Mouse (Mus musculus) liver, embryonic 12.5 days (tissue): ENCODE measurements around the gene Tpte. TPM values are rescaled to one million over a fixed set of nuclear protein-coding genes. Genes with fewer than 3 reads are reported as not detected.
A peak's percentile ranks its signal among the peaks of the same experiment; 100 is the strongest.

Experiments
- ATAC-seq: fragments of 200-750 bp; cut with Nextera tagmentation; 2 replicates; pipeline ENCODE4 v1.8.0; 2017; ENCODE audit warnings: moderate number of reproducible peaks, mild to moderate bottlenecking, moderate library complexity
- H3K27ac ChIP-seq: fragments of 300-500 bp; sonication (generic); 2 replicates; pipeline ENCODE4 v1.5.1; 2016; ENCODE audit warnings: mild to moderate bottlenecking
- H3K27me3 ChIP-seq: fragments of 300-500 bp; sonication (generic); replicated peaks from 2 replicates; pipeline ENCODE4 v1.6.1; 2016; ENCODE audit warnings: mild to moderate bottlenecking, moderate library complexity
- H3K36me3 ChIP-seq: fragments of 300-500 bp; sonication (generic); 2 replicates; pipeline ENCODE4 v1.6.1; 2016; ENCODE audit warnings: mild to moderate bottlenecking, moderate library complexity
- H3K4me1 ChIP-seq: fragments of 300-500 bp; sonication (generic); 2 replicates; pipeline ENCODE4 v1.6.1; 2016
- H3K4me2 ChIP-seq: fragments of 300-500 bp; sonication (generic); 2 replicates; pipeline ENCODE4 v1.6.1; 2016; ENCODE audit warnings: mild to moderate bottlenecking, moderate library complexity
- H3K4me3 ChIP-seq: fragments of 300-500 bp; sonication (generic); 2 replicates; pipeline ENCODE4 v1.5.1; 2016; ENCODE audit warnings: mild to moderate bottlenecking, moderate library complexity
- H3K9ac ChIP-seq: fragments of 300-500 bp; sonication (generic); 2 replicates; pipeline ENCODE4 v1.6.1; 2016; ENCODE audit warnings: mild to moderate bottlenecking, moderate library complexity
- H3K9me3 ChIP-seq: fragments of 300-500 bp; sonication (generic); replicated peaks from 2 replicates; pipeline ENCODE4 v1.6.1; 2016; ENCODE audit warnings: mild to moderate bottlenecking, moderate library complexity
- WGBS: fragments of 180-500 bp; shearing (Covaris S2); methylation state at CpG from one replicate; pipeline ENCODE4 v1.1.7; 2016; ENCODE audit not compliant: insufficient replicate concordance; 5-methylcytosine and 5-hydroxymethylcytosine counted together
- polyA plus RNA-seq: library from polyadenylated mRNA; unstranded; fragments of >200 nt; fragmentation: Nextera tagmentation; extraction: Ambion mirVana; gene quantifications from 2 replicates; pipeline ENCODE4 v1.2.1, GENCODE M21; 2016

Tpte gene
- polyA plus RNA-seq, 1 experiment from 2014 or later, result not detected

DNA sequence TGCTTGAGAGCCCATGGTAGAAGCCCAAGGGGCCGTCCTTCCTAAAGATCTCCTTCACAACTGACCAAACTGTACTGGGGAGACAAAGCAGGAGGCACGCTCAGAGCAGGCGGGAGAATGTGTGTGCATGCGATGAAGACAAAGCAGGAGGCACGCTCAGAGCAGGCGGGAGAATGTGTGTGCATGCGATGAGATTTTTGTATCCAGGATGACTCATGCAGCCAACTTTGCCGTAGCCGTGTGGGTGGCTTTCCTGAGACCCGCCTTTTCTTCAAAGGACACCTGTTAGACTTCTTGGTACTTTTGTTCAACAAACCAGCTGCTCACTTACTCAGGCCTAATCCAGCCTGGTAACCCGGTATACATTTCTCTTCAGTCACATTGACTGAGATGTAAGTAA is 97.7 kb downstream of the Tpte start:
- WGBS, result 90% methylated on average over 11 of the region's 11 CpGs
- H3K4me3 ChIP-seq, result no peak overlapping the region
- no peaks in the 10 kb centered on the region for H3K9me3 ChIP-seq
- ATAC-seq, result no peak
- no peaks in the 10 kb centered on the region for H3K27me3 ChIP-seq
- no peak overlapping the region for H3K9ac ChIP-seq
- no peak overlapping the region for H3K4me2 ChIP-seq
- H3K4me1 ChIP-seq, result no peaks in the 10 kb centered on the region
- H3K36me3 ChIP-seq, result peaks cover 85% of the 10 kb centered on the region
- no peak overlapping the region for H3K27ac ChIP-seq

DNA sequence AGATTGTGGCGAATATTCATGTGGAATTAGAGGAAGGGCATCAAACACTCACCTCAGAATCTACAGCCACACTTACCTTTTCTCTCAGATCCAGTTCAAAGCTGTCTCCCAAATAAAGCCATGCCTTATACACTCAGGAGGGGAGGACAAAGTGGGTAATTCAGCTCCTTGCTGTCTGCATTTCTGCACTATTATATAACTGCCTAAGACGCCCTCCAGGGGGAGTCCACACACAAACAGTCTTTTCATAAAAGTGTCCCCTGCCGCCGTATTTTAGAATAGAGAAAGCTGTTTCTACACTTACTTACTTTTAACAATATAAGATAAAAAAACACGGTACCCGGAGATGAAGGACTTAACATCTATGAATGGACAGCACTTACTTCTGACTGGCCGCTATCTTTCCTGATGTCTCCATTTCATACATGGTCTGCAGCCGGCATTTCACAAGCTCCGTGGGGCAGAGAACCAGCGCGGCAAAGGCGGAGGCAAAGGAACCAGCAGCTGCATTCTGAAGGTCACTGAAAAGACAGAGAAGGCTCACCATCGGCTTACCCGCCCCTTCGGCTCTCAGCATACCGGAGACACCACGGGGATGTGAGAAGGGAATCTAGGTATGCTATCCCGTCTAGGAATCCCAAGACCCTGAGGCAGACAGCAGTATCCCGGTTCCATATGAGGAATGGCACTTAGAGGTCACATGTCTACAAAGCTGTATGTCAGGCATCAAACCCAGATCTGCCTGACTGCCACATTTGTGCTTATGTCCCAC is 99.8 kb downstream of the Tpte start:
- Histone ChIP-seq H3K36me3 (peaks cover 84% of the 10 kb centered on the region), H3K27ac (no peak overlapping the region), H3K9ac (no peak overlapping the region), H3K27me3 (no peaks in the 10 kb centered on the region), H3K9me3 (no peaks in the 10 kb centered on the region), H3K4me2 (no peak overlapping the region), H3K4me1 (no peaks in the 10 kb centered on the region), H3K4me3 (no peak overlapping the region)
- ATAC-seq, result no peak
- whole genome bisulfite sequencing, result 83% methylated on average over 19 of the region's 19 CpGs

DNA sequence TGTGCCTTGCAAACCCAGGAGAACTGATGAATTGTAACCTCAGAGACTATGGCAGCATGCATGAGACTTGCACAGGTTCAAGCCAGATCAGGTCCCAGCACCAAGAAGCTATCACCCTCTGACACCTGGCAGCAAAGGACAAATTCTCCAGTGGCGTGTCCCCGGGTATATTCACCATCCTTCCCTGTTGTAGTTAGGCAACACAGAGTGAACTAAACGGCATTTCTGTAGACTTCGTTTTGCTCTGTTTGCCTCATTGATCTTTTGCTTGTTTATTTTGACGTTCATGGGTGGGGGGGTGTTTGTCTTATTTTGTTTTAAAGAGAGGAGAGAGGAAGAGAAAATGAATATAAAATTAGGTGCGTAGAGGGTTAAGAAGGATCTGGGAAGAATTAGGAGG is 101.9 kb downstream of the Tpte start:
- H3K36me3 ChIP-seq, result peaks cover 91% of the 10 kb centered on the region
- H3K4me1 ChIP-seq, result no peaks in the 10 kb centered on the region
- H3K4me2 ChIP-seq, result no peak overlapping the region
- 78% methylated on average over 6 of the region's 6 CpGs for WGBS
- ATAC-seq, result no peak
- no peaks in the 10 kb centered on the region for H3K9me3 ChIP-seq
- no peak overlapping the region for H3K9ac ChIP-seq
- H3K27ac ChIP-seq, result no peak overlapping the region
- H3K4me3 ChIP-seq, result no peak overlapping the region
- H3K27me3 ChIP-seq, result no peaks in the 10 kb centered on the region

DNA sequence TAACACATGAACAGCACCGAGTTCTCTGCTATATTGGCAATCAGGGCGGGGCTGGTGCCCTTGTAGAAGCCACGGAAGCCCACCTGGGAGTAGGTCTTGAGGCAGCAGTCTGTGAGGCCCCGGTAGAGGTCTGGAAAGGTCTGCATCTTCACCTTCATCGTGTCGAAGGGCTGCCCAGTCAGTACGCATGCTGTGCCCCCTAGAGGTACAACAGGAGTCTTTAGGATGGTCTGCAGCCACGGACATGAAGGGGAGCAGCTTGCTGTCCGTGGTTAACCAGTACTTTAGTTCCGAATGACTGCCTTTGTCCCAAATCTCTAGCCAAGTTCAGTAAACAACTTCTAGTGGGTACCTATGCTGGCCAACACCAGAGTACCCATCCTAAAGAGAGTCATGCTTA is 106.6 kb downstream of the Tpte start:
- Histone ChIP-seq H3K4me1 (peaks cover 15% of the 10 kb centered on the region), H3K27me3 (no peaks in the 10 kb centered on the region), H3K27ac (no peak overlapping the region), H3K4me3 (no peak overlapping the region), H3K9me3 (no peaks in the 10 kb centered on the region), H3K9ac (no peak overlapping the region), H3K36me3 (peaks cover 65% of the 10 kb centered on the region), H3K4me2 (no peak overlapping the region)
- no peak for ATAC-seq
- 73% methylated on average over 10 of the region's 10 CpGs for WGBS

DNA sequence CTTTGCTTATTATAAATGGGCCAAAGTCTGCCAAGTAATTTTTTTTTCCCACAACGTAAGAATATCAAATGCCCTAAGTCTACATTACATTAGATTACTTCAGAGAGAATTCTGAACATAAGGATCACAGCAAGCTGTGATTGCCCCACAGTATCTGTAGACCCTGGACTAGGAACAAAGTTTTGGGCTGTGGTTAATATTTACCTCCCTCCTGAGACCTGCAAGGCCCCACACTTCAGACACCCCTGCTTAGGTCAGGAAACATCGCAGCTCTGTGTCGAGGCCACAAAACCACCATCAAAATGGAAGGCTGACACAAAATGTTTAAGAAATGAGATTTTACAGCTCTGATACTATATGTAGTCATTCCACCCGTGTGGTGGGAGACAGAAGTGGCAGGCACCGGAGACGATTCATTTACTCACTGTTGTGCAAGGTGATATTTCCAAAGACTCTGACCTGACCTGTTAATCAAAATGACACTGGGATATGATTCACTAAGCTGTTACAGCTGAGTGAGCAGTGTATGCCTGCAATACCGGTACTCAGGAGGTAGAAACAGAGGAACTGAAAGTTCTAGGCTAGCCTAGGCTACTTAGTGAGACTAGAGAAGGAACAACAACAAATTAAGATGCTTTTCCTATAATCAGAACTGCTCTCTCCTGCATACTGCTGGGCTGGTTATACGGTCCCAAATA is 107.7 kb downstream of the Tpte start:
- Histone ChIP-seq H3K27me3 (no peaks in the 10 kb centered on the region), H3K4me2 (no peak overlapping the region), H3K27ac (no peak overlapping the region), H3K4me1 (peaks cover 17% of the 10 kb centered on the region), H3K9me3 (no peaks in the 10 kb centered on the region), H3K36me3 (peaks cover 63% of the 10 kb centered on the region), H3K9ac (no peak overlapping the region), H3K4me3 (no peak overlapping the region)
- ATAC-seq, result peak; percentile 62
- 76% methylated on average over 8 of the region's 8 CpGs for whole genome bisulfite sequencing

DNA sequence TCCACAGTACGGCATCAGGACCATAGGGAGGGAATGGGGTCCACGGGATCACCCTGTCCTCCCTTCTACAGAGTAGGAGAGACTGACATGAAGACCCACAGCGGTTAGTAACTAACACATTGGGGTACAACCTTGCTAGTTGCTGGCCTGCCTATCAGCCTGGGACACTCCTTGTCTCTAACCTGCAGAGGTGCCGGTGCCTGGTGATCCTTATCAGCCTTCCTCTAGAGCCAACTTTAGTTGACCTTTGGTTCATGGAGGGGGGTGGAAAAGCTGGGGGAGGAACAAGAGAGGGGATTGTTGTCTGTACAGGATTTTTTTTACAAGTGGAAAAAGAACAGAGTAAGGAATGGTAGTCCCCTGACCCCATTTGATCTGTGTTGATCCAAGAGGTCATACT is 111.2 kb downstream of the Tpte start:
- Histone ChIP-seq H3K4me3 (no peak overlapping the region), H3K4me2 (no peak overlapping the region), H3K4me1 (peaks cover 36% of the 10 kb centered on the region), H3K27me3 (no peaks in the 10 kb centered on the region), H3K9me3 (no peaks in the 10 kb centered on the region), H3K27ac (no peak overlapping the region; the same call in 1 of the 2 replicates), H3K36me3 (peaks cover 32% of the 10 kb centered on the region), H3K9ac (no peak overlapping the region)
- 50% methylated on average over 4 of the region's 4 CpGs for WGBS
- ATAC-seq, result no peak

DNA sequence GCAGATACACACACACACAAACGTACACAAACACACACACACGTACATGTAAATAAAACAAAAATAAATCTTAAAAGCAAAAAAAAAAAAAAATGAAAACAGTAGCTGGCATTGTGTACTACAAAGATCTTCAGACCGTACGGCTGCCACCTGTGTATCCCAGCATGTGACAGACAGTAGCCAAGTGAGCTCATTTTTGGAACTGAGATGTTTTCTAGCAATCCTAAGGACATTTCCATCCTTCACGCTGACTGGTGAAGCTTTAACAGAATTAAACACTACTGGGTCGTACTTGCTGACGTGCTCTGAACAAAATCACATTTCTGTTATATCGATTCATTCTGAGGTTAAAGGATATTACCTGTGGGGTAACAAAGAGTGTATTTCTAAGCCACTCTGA is 112.0 kb downstream of the Tpte start:
- peak overlapping the region; percentile 61; the same call in 1 of the 2 replicates for H3K27ac ChIP-seq
- H3K36me3 ChIP-seq, result peaks cover 24% of the 10 kb centered on the region
- no peak overlapping the region for H3K9ac ChIP-seq
- ATAC-seq, result no peak
- no peaks in the 10 kb centered on the region for H3K9me3 ChIP-seq
- no peak overlapping the region for H3K4me3 ChIP-seq
- WGBS, result 86% methylated on average over 8 of the region's 8 CpGs
- peaks cover 36% of the 10 kb centered on the region for H3K4me1 ChIP-seq
- H3K4me2 ChIP-seq, result no peak overlapping the region
- no peaks in the 10 kb centered on the region for H3K27me3 ChIP-seq

DNA sequence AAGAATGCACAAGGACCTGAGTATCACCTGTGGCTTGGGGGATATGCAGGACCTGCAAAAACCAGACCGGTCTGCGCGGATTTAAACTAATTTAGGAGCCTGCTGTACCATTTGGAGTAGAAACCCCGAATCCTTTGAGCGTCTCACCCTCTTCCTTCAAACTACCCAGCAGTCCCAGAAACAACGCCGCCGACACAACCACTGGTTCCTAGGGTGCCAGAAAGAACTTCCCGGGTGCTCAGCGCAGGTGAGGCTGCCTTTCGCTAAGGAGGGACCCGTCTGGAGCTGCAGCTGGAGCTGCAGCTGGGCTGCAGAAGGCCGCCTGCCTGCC is 114.5 kb downstream of the Tpte start:
- Histone ChIP-seq H3K9ac (peak overlapping the region; percentile 72), H3K4me1 (peaks cover 34% of the 10 kb centered on the region), H3K9me3 (no peaks in the 10 kb centered on the region), H3K4me3 (peak overlapping the region; percentile 75), H3K36me3 (peaks cover 16% of the 10 kb centered on the region), H3K27me3 (no peaks in the 10 kb centered on the region), H3K27ac (peak overlapping the region; percentile 59), H3K4me2 (peak overlapping the region; percentile 85)
- 1% methylated on average over 13 of the region's 13 CpGs for WGBS
- ATAC-seq, result no peak

DNA sequence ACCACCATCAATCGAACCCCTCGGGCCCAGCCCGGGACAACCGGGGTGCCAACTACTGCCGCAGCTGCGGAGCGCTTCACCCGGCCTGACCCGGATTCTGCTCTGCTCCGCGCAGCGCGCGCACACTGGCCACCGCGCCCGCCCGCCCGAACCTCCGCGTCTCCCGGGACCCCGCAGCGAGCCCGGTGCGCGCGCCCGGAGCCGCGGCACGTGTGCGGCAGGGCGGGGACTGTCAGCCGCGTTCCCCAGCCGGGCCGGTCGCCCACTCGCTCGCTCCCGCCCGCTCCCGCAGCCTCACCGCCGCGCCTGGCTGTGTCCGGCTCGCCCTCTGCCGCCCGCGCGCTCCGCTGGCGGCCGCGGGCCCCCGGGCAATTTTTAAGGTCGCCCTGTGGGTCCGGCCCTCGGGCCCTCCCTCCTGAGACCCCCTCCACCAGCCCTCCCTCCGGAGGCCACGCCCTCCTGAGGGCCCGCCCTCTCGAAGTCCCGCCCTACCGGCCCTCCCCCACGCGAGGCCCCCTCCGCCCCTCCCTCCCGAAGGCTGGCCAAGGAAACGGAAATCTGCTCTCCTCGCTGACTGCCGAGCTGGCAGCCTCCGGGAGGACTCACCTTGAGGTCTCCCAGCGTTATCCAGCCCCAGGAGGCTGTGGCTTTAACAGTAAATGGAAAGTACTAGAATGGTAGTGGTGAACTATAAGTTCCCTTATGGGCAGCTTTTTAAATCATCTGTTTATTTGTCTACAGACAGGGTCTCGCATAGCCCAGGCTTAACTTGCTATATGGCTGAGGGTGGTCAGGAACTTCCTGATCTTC is 115.1 kb downstream of the Tpte start, which contains the start of gene Slc25a15:
Gene Slc25a15, minus strand, starts transcription at position 456 of the 810 bp plus-strand sequence.
- peaks cover 29% of the 10 kb centered on the region for H3K4me1 ChIP-seq
- under 1% methylated on average over 77 of the region's 77 CpGs for WGBS
- peaks cover 11% of the 10 kb centered on the region for H3K36me3 ChIP-seq
- H3K4me2 ChIP-seq, result peak within 1 kb of the TSS; percentile 85
- peak; percentile 90 for ATAC-seq
- peak within 1 kb of the TSS; percentile 59 for H3K27ac ChIP-seq
- no peaks in the 10 kb centered on the region for H3K27me3 ChIP-seq
- H3K9ac ChIP-seq, result peak within 1 kb of the TSS; percentile 72
- H3K4me3 ChIP-seq, result peak within 1 kb of the TSS; percentile 75
- H3K9me3 ChIP-seq, result no peaks in the 10 kb centered on the region

DNA sequence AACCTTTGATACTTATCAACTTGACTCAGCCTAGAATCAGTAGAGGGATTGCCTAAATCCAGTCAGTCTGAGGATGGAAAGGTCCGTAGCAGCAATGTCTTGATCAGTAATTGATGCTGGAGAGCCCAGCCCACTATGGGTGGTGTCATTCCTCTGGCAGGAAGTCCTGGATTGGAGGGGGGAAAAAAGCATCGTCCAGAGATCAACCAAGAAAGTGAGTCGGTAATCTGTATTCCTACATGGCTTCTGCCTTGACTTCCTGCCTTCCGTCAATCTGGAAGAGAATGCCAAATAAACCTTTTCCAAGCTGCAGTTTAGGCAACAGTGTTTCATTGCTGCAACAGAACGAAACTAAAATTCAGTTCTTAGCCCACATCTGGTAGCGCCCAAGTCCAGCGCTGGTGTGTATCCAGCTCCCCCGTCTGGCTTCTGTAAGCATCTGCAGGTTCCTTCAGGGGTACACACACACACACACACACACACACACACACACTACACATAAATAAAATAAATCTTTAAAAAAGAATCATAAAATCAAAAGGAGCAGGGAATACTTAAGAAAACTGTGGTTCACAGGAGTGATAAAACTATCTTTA is 116.1 kb downstream of the Tpte start:
- no peak for ATAC-seq
- 72% methylated on average over 8 of the region's 8 CpGs for WGBS

DNA sequence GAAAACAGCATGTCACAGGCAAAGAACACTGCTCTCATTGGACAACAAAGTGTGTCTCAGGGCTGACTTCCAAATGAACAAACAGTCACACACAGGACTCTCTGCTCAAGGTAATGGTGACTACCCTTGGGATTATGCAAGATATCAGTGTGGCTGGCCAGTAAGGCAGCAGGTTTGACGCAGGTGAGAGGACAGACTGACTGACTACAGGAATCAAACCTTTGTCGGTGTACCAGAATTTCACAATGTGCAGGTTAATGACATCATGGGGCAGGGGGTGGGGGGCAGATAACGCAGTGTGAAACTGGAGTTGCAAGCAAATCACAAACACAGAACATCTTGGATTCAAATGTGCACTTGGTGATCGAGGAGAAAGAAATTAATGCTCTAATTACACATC is 117.4 kb downstream of the Tpte start:
- Histone ChIP-seq H3K27ac (no peak overlapping the region), H3K36me3 (0 out of 2 replicates have a peak, but pooled peaks cover under 1% of the 10 kb centered on the region), H3K9ac (no peak overlapping the region), H3K4me2 (no peak overlapping the region), H3K4me1 (peaks cover 19% of the 10 kb centered on the region), H3K27me3 (no peaks in the 10 kb centered on the region; the same call in 1 of the 2 replicates), H3K9me3 (no peaks in the 10 kb centered on the region), H3K4me3 (no peak overlapping the region)
- 70% methylated on average over 4 of the region's 4 CpGs for WGBS
- ATAC-seq, result no peak

More for the DNA sequence above, 116.1 kb downstream of the Tpte start:
- Histone ChIP-seq H3K27ac (no peak overlapping the region), H3K9ac (peak overlapping the region; percentile 72; the same call in 1 of the 2 replicates), H3K36me3 (peaks cover 10% of the 10 kb centered on the region), H3K27me3 (no peaks in the 10 kb centered on the region; the same call in 1 of the 2 replicates), H3K4me3 (peak overlapping the region; percentile 75), H3K4me2 (peak overlapping the region; percentile 85), H3K4me1 (peaks cover 26% of the 10 kb centered on the region), H3K9me3 (no peaks in the 10 kb centered on the region)
